Mouse (Mus musculus): ENCODE measurements around the gene Chst8. TPM values are rescaled to one million over a fixed set of nuclear protein-coding genes. Genes with fewer than 3 reads are reported as not detected.
A peak's percentile ranks its signal among the peaks of the same experiment; 100 is the strongest.

Chst8 gene
- polyA plus RNA-seq, 1 experiment from 2014 or later = 0.47 TPM

DNA sequence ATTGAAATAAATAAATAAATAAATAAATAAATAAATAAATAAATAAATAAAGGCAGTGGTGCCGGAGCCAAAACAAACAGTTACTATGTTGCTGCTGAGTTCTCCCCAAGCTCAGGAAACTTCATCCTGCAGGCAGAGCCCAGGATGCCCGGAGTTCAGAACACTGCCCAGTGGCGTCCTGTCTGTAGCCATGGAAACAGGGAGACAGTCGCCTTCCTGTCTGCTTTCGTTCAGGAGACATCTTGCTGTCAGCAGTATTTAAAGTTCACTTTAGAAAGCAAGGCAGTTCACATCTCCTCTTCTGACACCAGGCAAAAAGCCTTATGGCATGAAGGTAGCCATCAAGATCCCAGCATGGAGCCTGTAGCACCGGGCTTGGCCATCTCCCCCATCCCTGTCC lies 8.0 kb upstream of the Chst8 start:
- DNase-seq (no peak), ATAC-seq (no peak)
- no peaks in the 10 kb centered on the region for H3K9me3 ChIP-seq (ENCODE audit: low read length)
- no peak overlapping the region for H3K4me2 ChIP-seq (ENCODE audit: low read depth, low read length)
- H3K36me3 ChIP-seq (replicated peaks; ENCODE audit: insufficient read depth, low read length) = no peaks in the 10 kb centered on the region
- H3K4me3 ChIP-seq (ENCODE audit: low read depth, low read length) = no peak overlapping the region
- no peak overlapping the region for H3K27ac ChIP-seq (ENCODE audit: low read depth)
- WGBS (ENCODE audit: insufficient replicate concordance) = 39% methylated on average over 6 of the region's 6 CpGs
- H3K9ac ChIP-seq (replicated peaks) = no peak overlapping the region
- H3K4me1 ChIP-seq (ENCODE audit: insufficient read depth) = no peaks in the 10 kb centered on the region
- TF ChIP-seq EP300 (IDR thresholded peaks at IDR 0.05; ENCODE audit: low read depth) (no peak), CTCF (IDR thresholded peaks at IDR 0.05; ENCODE audit: low read depth) (no peak)
- no peaks in the 10 kb centered on the region for H3K27me3 ChIP-seq (ENCODE audit: insufficient read depth, low read length)

- ATAC-seq = no peak
- Histone ChIP-seq H3K4me3 (ENCODE audit: low read depth, low read length) (no peak overlapping the region), H3K9ac (replicated peaks) (no peak overlapping the region), H3K9me3 (ENCODE audit: low read length) (no peaks in the 10 kb centered on the region), H3K4me2 (ENCODE audit: low read depth, low read length) (no peak overlapping the region), H3K36me3 (replicated peaks; ENCODE audit: insufficient read depth, low read length) (no peaks in the 10 kb centered on the region), H3K27me3 (ENCODE audit: insufficient read depth, low read length) (no peaks in the 10 kb centered on the region), H3K4me1 (ENCODE audit: insufficient read depth) (no peaks in the 10 kb centered on the region), H3K27ac (ENCODE audit: low read depth) (no peak overlapping the region)
- no peak for DNase-seq
- WGBS (ENCODE audit: insufficient replicate concordance) = 88% methylated on average over 18 of the region's 18 CpGs
- TF ChIP-seq CTCF (IDR thresholded peaks at IDR 0.05; ENCODE audit: low read depth) = no peak
- TF ChIP-seq EP300 (IDR thresholded peaks at IDR 0.05; ENCODE audit: low read depth) = no peak
These were observed 7.3 kb upstream of the Chst8 start for GRCm38 (mm10) chr7:34819796-34820195.

DNA sequence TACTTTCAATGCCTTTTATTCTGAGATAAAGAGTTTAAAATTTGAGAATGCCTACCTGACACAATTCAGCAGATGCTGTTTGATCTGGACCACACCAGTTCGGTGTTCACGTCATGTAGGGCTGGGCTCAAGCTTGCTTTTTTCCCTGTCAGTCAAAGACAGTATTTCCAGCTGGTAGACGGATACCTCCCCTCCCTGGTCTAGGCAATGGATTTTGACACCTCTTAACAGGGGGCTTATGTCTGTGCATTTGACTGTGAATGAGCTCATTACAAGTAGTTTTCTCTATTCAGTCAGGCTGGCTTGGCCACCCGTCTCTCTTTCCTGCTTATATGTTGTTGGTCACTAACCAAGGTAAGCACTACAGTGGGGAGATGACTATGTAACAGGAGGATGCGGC lies 6.1 kb upstream of the Chst8 start:
- H3K4me3 ChIP-seq (ENCODE audit: low read depth, low read length) = no peak overlapping the region
- H3K36me3 ChIP-seq (replicated peaks; ENCODE audit: insufficient read depth, low read length) = no peaks in the 10 kb centered on the region
- H3K9me3 ChIP-seq (ENCODE audit: low read length) = no peaks in the 10 kb centered on the region
- WGBS (ENCODE audit: insufficient replicate concordance) = 81% methylated on average over 5 of the region's 5 CpGs
- no peak overlapping the region for H3K9ac ChIP-seq (replicated peaks)
- ATAC-seq (no peak), DNase-seq (no peak)
- no peak overlapping the region for H3K4me2 ChIP-seq (ENCODE audit: low read depth, low read length)
- H3K4me1 ChIP-seq (ENCODE audit: insufficient read depth) = no peaks in the 10 kb centered on the region
- H3K27ac ChIP-seq (ENCODE audit: low read depth) = no peak overlapping the region
- TF ChIP-seq CTCF (IDR thresholded peaks at IDR 0.05; ENCODE audit: low read depth) (no peak), EP300 (IDR thresholded peaks at IDR 0.05; ENCODE audit: low read depth) (no peak)
- peaks cover under 1% of the 10 kb centered on the region for H3K27me3 ChIP-seq (ENCODE audit: insufficient read depth, low read length)

GRCm38 (mm10) chr7:34816981-34817380 lies 4.5 kb upstream of the Chst8 start:
- Histone ChIP-seq H3K9me3 (ENCODE audit: low read length) (no peaks in the 10 kb centered on the region), H3K27me3 (ENCODE audit: insufficient read depth, low read length) (peaks cover 17% of the 10 kb centered on the region), H3K27ac (ENCODE audit: low read depth) (no peak overlapping the region), H3K36me3 (replicated peaks; ENCODE audit: insufficient read depth, low read length) (no peaks in the 10 kb centered on the region), H3K4me3 (ENCODE audit: low read depth, low read length) (no peak overlapping the region), H3K4me2 (ENCODE audit: low read depth, low read length) (no peak overlapping the region), H3K9ac (replicated peaks) (no peak overlapping the region), H3K4me1 (ENCODE audit: insufficient read depth) (0 out of 2 replicates have a peak, but pooled peaks cover 3% of the 10 kb centered on the region)
- no peak for DNase-seq
- TF ChIP-seq EP300 (IDR thresholded peaks at IDR 0.05; ENCODE audit: low read depth) (no peak), CTCF (IDR thresholded peaks at IDR 0.05; ENCODE audit: low read depth) (no peak)
- whole genome bisulfite sequencing (ENCODE audit: insufficient replicate concordance) = 69% methylated on average over 7 of the region's 7 CpGs
- ATAC-seq = no peak

GRCm38 (mm10) chr7:34814801-34815200 lies 2.3 kb upstream of the Chst8 start:
- peaks cover 37% of the 10 kb centered on the region for H3K27me3 ChIP-seq (ENCODE audit: insufficient read depth, low read length)
- no peak overlapping the region for H3K27ac ChIP-seq (ENCODE audit: low read depth)
- TF ChIP-seq CTCF (IDR thresholded peaks at IDR 0.05; ENCODE audit: low read depth) = no peak
- TF ChIP-seq EP300 (IDR thresholded peaks at IDR 0.05; ENCODE audit: low read depth) = no peak
- no peak overlapping the region for H3K4me3 ChIP-seq (ENCODE audit: low read depth, low read length)
- H3K4me2 ChIP-seq (ENCODE audit: low read depth, low read length) = no peak overlapping the region
- no peaks in the 10 kb centered on the region for H3K36me3 ChIP-seq (replicated peaks; ENCODE audit: insufficient read depth, low read length)
- H3K4me1 ChIP-seq (ENCODE audit: insufficient read depth) = 0 out of 2 replicates have a peak, but pooled peaks cover 3% of the 10 kb centered on the region
- no peak for DNase-seq
- H3K9ac ChIP-seq (replicated peaks) = no peak overlapping the region
- no peak for ATAC-seq
- 71% methylated on average over 3 of the region's 3 CpGs for WGBS (ENCODE audit: insufficient replicate concordance)
- H3K9me3 ChIP-seq (ENCODE audit: low read length) = no peaks in the 10 kb centered on the region

DNA sequence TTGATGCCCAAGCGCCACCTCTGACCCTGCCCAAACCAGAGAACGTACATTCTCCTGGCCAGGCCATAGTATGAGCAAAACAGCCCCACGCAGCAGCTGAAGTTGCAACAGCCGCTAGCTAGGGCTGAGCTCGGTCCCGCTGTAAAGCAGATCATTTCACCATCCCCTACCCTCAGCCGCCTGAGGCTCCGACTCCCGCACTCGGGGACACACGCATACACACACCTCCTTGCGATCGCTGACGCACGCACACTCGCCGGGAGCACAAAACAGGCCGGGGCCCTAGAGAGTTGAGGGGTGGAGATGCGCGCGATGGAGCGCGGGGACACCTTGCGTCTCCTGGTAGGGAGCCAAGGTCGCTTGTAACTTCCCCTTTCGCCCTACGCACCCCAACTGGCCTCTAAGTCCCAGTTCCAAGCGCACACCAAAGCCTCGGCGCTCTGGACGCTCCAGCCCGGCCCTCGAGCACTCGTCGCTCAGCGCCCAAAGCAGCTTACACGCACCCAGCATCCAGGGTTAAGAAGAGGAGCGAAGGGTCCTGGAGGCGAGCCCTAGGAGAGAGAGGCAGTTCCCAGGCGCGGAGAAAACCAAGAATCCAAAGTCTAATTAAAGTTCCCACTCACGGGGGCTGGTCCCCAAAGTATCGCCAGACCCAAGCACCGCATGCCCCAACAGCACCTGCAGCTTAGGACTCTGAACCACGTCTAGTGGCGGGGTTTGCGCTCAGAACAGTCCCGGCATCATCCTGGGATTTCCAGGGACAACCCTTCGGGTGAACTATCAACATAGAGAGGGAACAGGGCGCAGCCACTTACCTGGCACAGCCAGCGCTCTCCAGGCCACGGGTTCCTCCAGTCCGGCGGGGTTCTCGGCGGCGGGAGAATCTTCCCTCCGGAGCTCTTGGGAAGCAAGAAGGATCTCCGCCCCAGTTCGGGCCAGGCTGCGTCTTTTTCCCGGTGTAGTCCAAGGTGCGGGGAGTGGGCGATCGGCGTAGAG lies 682 bp downstream of the Chst8 start:
- Histone ChIP-seq H3K4me3 (ENCODE audit: low read depth, low read length) (peak overlapping the region; percentile 48), H3K4me2 (ENCODE audit: low read depth, low read length) (peak overlapping the region; percentile 75), H3K27me3 (ENCODE audit: insufficient read depth, low read length) (peaks cover 46% of the 10 kb centered on the region), H3K9ac (replicated peaks) (no peak overlapping the region), H3K9me3 (ENCODE audit: low read length) (no peaks in the 10 kb centered on the region), H3K4me1 (ENCODE audit: insufficient read depth) (0 out of 2 replicates have a peak, but pooled peaks cover 3% of the 10 kb centered on the region), H3K27ac (ENCODE audit: low read depth) (no peak overlapping the region), H3K36me3 (replicated peaks; ENCODE audit: insufficient read depth, low read length) (no peaks in the 10 kb centered on the region)
- ATAC-seq = no peak
- WGBS (ENCODE audit: insufficient replicate concordance) = 2% methylated on average over 66 of the region's 66 CpGs
- DNase-seq = no peak
- TF ChIP-seq CTCF (IDR thresholded peaks at IDR 0.05; ENCODE audit: low read depth) (no peak), EP300 (IDR thresholded peaks at IDR 0.05; ENCODE audit: low read depth) (no peak)

All from liver, postnatal 0 days (tissue).